Mouse (Mus musculus): Measurements from ENCODE around the gene Entpd8. TPM values are rescaled to one million over a fixed set of nuclear protein-coding genes. Genes with fewer than 3 reads are reported as not detected.

Entpd8 gene
- polyA plus RNA-seq, 1 experiment from 2014 or later = not detected

DNA sequence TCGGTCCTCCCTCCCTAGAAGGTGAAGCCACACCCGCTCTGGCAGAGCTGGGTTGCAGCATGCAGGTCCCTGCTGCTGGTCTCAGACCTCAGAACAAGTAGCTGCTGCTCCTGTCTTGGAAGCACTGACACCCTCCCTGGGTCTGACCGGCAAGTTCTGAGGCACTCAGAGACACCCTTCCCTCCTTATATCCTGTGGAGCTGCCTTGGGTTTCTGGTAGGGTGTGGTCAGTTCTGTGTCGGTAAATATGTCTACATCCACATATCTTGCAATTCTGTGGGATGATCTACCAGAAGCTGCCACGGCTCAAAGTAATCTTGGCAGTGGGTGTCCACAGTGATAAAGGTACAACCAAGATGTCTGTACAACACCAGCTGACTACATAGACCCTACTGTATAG lies 43.4 kb downstream of the Entpd8 start:
- H3K27me3 ChIP-seq (ENCODE audit: insufficient read depth, low read length) = no peaks in the 10 kb centered on the region
- H3K9me3 ChIP-seq (ENCODE audit: low read depth, low read length) = no peaks in the 10 kb centered on the region
- 70% methylated on average over 5 of the region's 5 CpGs for WGBS
- no peak overlapping the region for H3K4me2 ChIP-seq
- no peaks in the 10 kb centered on the region for H3K36me3 ChIP-seq (ENCODE audit: insufficient read depth)
- peaks cover 3% of the 10 kb centered on the region; the same call in 1 of the 2 replicates for H3K4me1 ChIP-seq (ENCODE audit: insufficient read depth)
- H3K9ac ChIP-seq = no peak overlapping the region
- no peak for TF ChIP-seq CTCF (IDR thresholded peaks at IDR 0.05; ENCODE audit: low read depth)
- H3K4me3 ChIP-seq (ENCODE audit: low read depth, low read length) = no peak overlapping the region
- DNase-seq = no peak
- ATAC-seq (ENCODE audit: insufficient read depth) = no peak
- no peak overlapping the region for H3K27ac ChIP-seq (ENCODE audit: low read depth)

DNA sequence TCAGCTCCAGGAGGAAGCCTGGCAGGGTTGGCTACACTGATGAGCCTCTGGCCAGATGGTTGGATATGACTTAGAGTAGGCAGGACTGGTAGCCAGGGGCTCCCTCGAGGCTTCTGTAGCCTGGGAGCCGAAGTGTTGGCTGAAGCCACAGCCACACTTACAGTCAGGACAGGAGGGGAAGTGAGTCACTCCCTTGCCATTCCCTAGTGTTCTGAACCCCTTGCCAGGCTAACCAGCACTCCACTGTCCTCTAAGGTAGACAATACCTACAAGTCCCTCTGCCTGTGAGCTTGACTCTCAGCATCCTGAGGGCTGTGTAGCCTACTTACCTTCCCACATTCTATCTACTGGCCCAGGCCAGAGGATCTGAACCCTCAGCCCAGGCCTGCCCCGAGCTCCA lies 44.3 kb downstream of the Entpd8 start:
- TF ChIP-seq CTCF (IDR thresholded peaks at IDR 0.05; ENCODE audit: low read depth) = no peak

DNA sequence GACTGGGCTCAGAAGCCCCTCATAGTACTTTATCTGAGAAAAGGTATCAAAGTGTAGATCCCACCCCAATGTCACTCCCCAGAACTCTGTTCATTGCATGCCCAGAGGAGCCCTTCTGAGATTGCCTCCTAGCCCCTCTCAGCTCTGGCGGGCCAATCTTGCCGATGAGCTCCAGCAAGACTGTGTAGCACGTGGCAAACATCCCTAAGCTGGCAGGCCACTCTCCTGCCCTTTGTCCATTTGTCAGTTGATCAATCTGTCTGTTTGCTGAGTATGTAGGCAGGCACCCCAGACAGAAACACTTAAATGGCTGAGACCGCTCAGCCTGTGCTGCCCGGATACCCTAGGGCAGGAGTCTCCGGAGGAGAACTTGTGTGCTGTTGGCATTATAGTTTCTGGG lies 45.0 kb downstream of the Entpd8 start:
- H3K36me3 ChIP-seq (ENCODE audit: insufficient read depth) = no peaks in the 10 kb centered on the region
- 89% methylated on average over 6 of the region's 6 CpGs for WGBS
- no peak for ATAC-seq (ENCODE audit: insufficient read depth)
- H3K27ac ChIP-seq (ENCODE audit: low read depth) = peak overlapping the region; percentile 89
- no peak overlapping the region for H3K4me3 ChIP-seq (ENCODE audit: low read depth, low read length)
- no peak overlapping the region for H3K9ac ChIP-seq
- no peak overlapping the region for H3K4me2 ChIP-seq
- no peaks in the 10 kb centered on the region for H3K27me3 ChIP-seq (ENCODE audit: insufficient read depth, low read length)
- no peak for DNase-seq
- no peaks in the 10 kb centered on the region for H3K9me3 ChIP-seq (ENCODE audit: low read depth, low read length)
- no peak for TF ChIP-seq CTCF (IDR thresholded peaks at IDR 0.05; ENCODE audit: low read depth)
- peaks cover 3% of the 10 kb centered on the region; the same call in 1 of the 2 replicates for H3K4me1 ChIP-seq (ENCODE audit: insufficient read depth)

More for the DNA sequence above, 44.3 kb downstream of the Entpd8 start:
- Histone ChIP-seq H3K4me3 (ENCODE audit: low read depth, low read length) (no peak overlapping the region), H3K4me2 (no peak overlapping the region), H3K9ac (no peak overlapping the region), H3K27me3 (ENCODE audit: insufficient read depth, low read length) (no peaks in the 10 kb centered on the region), H3K4me1 (ENCODE audit: insufficient read depth) (peaks cover 3% of the 10 kb centered on the region; the same call in 1 of the 2 replicates), H3K27ac (ENCODE audit: low read depth) (no peak overlapping the region), H3K36me3 (ENCODE audit: insufficient read depth) (no peaks in the 10 kb centered on the region), H3K9me3 (ENCODE audit: low read depth, low read length) (no peaks in the 10 kb centered on the region)
- no peak for DNase-seq
- ATAC-seq (ENCODE audit: insufficient read depth) = no peak
- 37% methylated on average over 3 of the region's 3 CpGs for WGBS

DNA sequence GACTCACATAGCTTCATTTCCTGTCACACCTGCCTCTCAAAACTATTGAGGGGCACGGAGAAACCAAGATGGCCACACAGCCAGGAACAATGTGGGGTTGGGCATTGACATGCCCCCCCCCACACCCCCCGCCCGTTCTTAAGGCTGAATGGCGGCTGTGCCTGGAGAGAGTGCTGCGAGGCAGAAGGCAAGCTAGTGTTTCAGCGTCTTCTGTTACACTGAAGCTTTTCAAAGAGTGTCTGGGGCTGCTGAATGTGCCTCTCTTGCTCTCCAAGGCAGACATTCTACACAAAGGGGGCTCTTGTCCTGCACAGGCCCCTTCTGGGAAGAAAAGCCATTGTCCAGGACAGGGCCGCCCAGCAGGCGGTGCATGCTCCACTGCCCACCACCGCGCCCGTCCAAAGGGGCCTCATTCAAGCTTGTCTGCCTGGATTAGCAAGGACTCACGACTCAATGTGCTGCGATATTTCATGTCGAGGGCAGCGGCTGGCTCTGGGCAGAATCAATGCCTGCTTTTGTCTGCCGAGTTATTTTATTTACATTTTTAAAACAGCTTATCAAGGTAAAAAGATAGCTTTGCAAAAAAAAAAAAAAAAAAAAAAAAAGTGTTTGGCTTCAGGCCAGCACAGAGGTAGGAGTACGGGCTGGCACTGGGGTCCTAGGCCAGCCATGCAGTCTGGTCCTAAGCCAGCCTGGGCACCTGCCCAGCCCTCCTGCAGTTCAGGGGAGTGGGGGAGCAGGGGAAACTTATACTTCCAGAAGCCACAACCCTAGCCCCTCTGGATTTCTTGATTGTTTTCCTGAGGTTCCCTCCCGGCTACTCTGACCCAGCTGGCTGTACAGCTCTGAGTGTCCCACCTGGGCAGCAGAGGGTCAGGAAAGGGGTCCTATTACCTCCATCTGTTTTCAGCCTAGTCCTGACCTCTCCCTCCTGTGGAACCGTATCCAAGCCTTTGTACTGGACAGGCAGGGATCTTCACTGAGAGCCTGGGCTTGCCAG lies 46.2 kb downstream of the Entpd8 start:
- ATAC-seq (ENCODE audit: insufficient read depth) (peak; percentile 69; the same call in 1 of the 2 replicates), DNase-seq (peak; percentile 56)
- TF ChIP-seq CTCF (IDR thresholded peaks at IDR 0.05; ENCODE audit: low read depth) = peak; percentile 19; the same call in 1 of the 2 replicates
- Histone ChIP-seq H3K27ac (ENCODE audit: low read depth) (peak overlapping the region; percentile 89), H3K4me1 (ENCODE audit: insufficient read depth) (peaks cover 3% of the 10 kb centered on the region; the same call in 1 of the 2 replicates), H3K4me2 (no peak overlapping the region), H3K36me3 (ENCODE audit: insufficient read depth) (no peaks in the 10 kb centered on the region), H3K27me3 (ENCODE audit: insufficient read depth, low read length) (no peaks in the 10 kb centered on the region), H3K9me3 (ENCODE audit: low read depth, low read length) (no peaks in the 10 kb centered on the region), H3K9ac (no peak overlapping the region), H3K4me3 (ENCODE audit: low read depth, low read length) (no peak overlapping the region)
- WGBS = 38% methylated on average over 19 of the region's 19 CpGs

DNA sequence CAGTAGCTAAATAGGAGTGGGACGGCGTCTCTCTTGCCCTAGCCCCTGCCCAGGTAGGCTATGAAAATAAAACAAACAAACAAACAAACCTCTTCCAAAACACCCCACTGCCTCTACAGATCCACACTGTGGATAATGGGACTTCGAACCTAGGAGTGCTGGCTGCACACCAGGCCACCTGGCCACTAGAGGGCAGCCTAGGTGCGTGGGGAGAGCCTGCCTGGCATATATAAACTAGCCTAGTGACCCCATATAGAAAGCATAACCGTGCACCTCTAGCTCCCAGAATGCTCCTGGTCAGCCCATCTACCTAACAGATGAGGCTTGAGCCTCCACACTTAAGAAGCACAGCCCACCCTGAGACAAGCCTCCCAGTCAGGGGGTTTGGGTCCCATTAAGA lies 47.1 kb downstream of the Entpd8 start:
- peaks cover 3% of the 10 kb centered on the region; the same call in 1 of the 2 replicates for H3K4me1 ChIP-seq (ENCODE audit: insufficient read depth)
- H3K27me3 ChIP-seq (ENCODE audit: insufficient read depth, low read length) = no peaks in the 10 kb centered on the region
- DNase-seq (peak; percentile 79), ATAC-seq (ENCODE audit: insufficient read depth) (peak; percentile 43; the same call in 1 of the 2 replicates)
- WGBS = 36% methylated on average over 5 of the region's 5 CpGs
- peak overlapping the region; percentile 79; the same call in 1 of the 2 replicates for H3K27ac ChIP-seq (ENCODE audit: low read depth)
- no peaks in the 10 kb centered on the region for H3K9me3 ChIP-seq (ENCODE audit: low read depth, low read length)
- TF ChIP-seq CTCF (IDR thresholded peaks at IDR 0.05; ENCODE audit: low read depth) = peak; percentile 84
- no peak overlapping the region for H3K4me3 ChIP-seq (ENCODE audit: low read depth, low read length)
- H3K4me2 ChIP-seq = no peak overlapping the region
- no peaks in the 10 kb centered on the region for H3K36me3 ChIP-seq (ENCODE audit: insufficient read depth)
- no peak overlapping the region for H3K9ac ChIP-seq

DNA sequence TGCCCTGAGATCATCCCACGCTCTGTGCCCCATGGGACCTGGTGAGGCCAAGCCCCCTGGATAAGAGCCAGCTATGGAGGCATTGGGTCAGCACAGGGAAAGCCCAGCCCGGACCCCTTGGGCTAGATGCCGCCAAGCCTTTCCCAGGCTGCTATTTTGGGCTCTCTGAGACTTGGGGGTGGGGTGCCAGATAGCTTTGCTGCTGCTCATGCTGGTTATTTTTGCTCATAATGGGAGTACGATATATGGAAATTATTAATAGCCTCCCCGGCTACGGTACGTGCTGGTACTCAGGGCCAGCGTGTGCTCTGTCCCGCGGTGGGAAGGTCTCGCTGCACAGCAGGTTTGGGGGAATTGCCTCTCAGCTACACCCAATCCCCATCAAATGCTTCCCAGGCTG lies 48.0 kb downstream of the Entpd8 start:
- WGBS = 67% methylated on average over 11 of the region's 11 CpGs
- no peak overlapping the region for H3K9ac ChIP-seq
- 0 out of 2 replicates have a peak, but pooled peaks have one; percentile 12 for ATAC-seq (ENCODE audit: insufficient read depth)
- peaks cover 3% of the 10 kb centered on the region; the same call in 1 of the 2 replicates for H3K4me1 ChIP-seq (ENCODE audit: insufficient read depth)
- peak overlapping the region; percentile 67; the same call in 1 of the 2 replicates for H3K27ac ChIP-seq (ENCODE audit: low read depth)
- no peak overlapping the region for H3K4me3 ChIP-seq (ENCODE audit: low read depth, low read length)
- peak; percentile 30 for DNase-seq
- no peak for TF ChIP-seq CTCF (IDR thresholded peaks at IDR 0.05; ENCODE audit: low read depth)
- H3K36me3 ChIP-seq (ENCODE audit: insufficient read depth) = no peaks in the 10 kb centered on the region
- no peaks in the 10 kb centered on the region for H3K9me3 ChIP-seq (ENCODE audit: low read depth, low read length)
- H3K4me2 ChIP-seq = no peak overlapping the region
- no peaks in the 10 kb centered on the region for H3K27me3 ChIP-seq (ENCODE audit: insufficient read depth, low read length)

DNA sequence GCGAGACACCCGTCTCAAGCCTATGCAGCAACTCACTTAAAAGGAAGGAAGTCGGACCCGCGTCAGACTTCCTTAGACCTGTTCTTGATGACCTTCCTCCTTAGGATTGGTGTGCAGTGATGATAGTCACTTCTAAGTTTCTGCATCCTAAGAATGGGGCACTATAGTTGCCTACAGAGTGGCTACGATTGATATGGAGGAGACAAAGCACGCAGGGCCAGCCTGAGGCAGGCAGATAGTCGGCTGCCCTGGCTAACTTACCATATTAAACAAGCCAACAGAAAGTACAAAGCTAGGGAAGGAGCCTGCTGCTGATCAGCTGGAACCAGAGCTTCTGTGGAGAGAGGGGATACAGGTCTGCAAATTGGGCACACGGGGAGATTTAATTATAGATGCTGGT lies 51.5 kb downstream of the Entpd8 start:
- Histone ChIP-seq H3K9me3 (ENCODE audit: low read depth, low read length) (no peaks in the 10 kb centered on the region), H3K4me3 (ENCODE audit: low read depth, low read length) (no peak overlapping the region), H3K36me3 (ENCODE audit: insufficient read depth) (no peaks in the 10 kb centered on the region), H3K27ac (ENCODE audit: low read depth) (no peak overlapping the region), H3K4me1 (ENCODE audit: insufficient read depth) (no peaks in the 10 kb centered on the region), H3K4me2 (no peak overlapping the region), H3K9ac (no peak overlapping the region), H3K27me3 (ENCODE audit: insufficient read depth, low read length) (no peaks in the 10 kb centered on the region)
- ATAC-seq (ENCODE audit: insufficient read depth) (no peak), DNase-seq (no peak)
- no peak for TF ChIP-seq CTCF (IDR thresholded peaks at IDR 0.05; ENCODE audit: low read depth)
- WGBS = 74% methylated on average over 9 of the region's 9 CpGs

Small RNAs within 50 kb of the gene (microRNA-seq; reads per million reads assigned to microRNA genes)
- not detected for gene Gm24328 (ENCODE audit: borderline number of aligned reads)
- not detected for gene Mir7664 (ENCODE audit: borderline number of aligned reads)

Other genes starting within 250 kb of the Entpd8 start
- 89.2 and 94.5 TPM in 2 replicates for gene Ehmt1, start 160.7 kb upstream of the Entpd8 start, polyA plus RNA-seq (2014; fragmentation: Nextera tagmentation; extraction: Ambion mirVana)
- 76.4 and 79.2 TPM in 2 replicates for gene Arrdc1, start 145.1 kb upstream of the Entpd8 start, polyA plus RNA-seq (2014; fragmentation: Nextera tagmentation; extraction: Ambion mirVana)
- gene Zmynd19, start 130.5 kb upstream of the Entpd8 start, polyA plus RNA-seq (2014; fragmentation: Nextera tagmentation; extraction: Ambion mirVana) = 20.8 and 23.3 TPM in 2 replicates
- 26.4 and 29.3 TPM in 2 replicates for gene Dph7, start 117.9 kb upstream of the Entpd8 start, polyA plus RNA-seq (2014; fragmentation: Nextera tagmentation; extraction: Ambion mirVana)
- gene Mrpl41, start 105.2 kb upstream of the Entpd8 start, polyA plus RNA-seq (2014; fragmentation: Nextera tagmentation; extraction: Ambion mirVana) = 106 and 115 TPM in 2 replicates
- 6.6 and 6.7 TPM in 2 replicates for gene Pnpla7, start 104.3 kb upstream of the Entpd8 start, polyA plus RNA-seq (2014; fragmentation: Nextera tagmentation; extraction: Ambion mirVana)
- gene Nsmf, start 25.9 kb upstream of the Entpd8 start, polyA plus RNA-seq (2014; fragmentation: Nextera tagmentation; extraction: Ambion mirVana) = 59.9 and 67.8 TPM in 2 replicates
- gene Noxa1, start 14.8 kb downstream of the Entpd8 start, polyA plus RNA-seq (2014; fragmentation: Nextera tagmentation; extraction: Ambion mirVana) = 0.41 and 0.68 TPM in 2 replicates
- gene Nrarp, start 100.5 kb downstream of the Entpd8 start, polyA plus RNA-seq (2014; fragmentation: Nextera tagmentation; extraction: Ambion mirVana) = 13.7 and 14.9 TPM in 2 replicates
- 7.5 and 8.2 TPM in 2 replicates for gene Tor4a, start 116.6 kb downstream of the Entpd8 start, polyA plus RNA-seq (2014; fragmentation: Nextera tagmentation; extraction: Ambion mirVana)
- gene Nelfb, start 131.2 kb downstream of the Entpd8 start, polyA plus RNA-seq (2014; fragmentation: Nextera tagmentation; extraction: Ambion mirVana) = 96.6 and 108 TPM in 2 replicates
- gene Stpg3, start 134.3 kb downstream of the Entpd8 start, polyA plus RNA-seq (2014; fragmentation: Nextera tagmentation; extraction: Ambion mirVana) = not detected in 2 replicates
- gene Fam166a, start 138.4 kb downstream of the Entpd8 start, polyA plus RNA-seq (2014; fragmentation: Nextera tagmentation; extraction: Ambion mirVana) = 0.47 TPM in 1 of 2 replicates, not detected in the other
- gene Tubb4b, start 144.4 kb downstream of the Entpd8 start, polyA plus RNA-seq (2014; fragmentation: Nextera tagmentation; extraction: Ambion mirVana) = 593 and 610 TPM in 2 replicates
- gene Slc34a3, start 154.1 kb downstream of the Entpd8 start, polyA plus RNA-seq (2014; fragmentation: Nextera tagmentation; extraction: Ambion mirVana) = not detected in 2 replicates
- not detected in 2 replicates for gene Rnf224, start 156.5 kb downstream of the Entpd8 start, polyA plus RNA-seq (2014; fragmentation: Nextera tagmentation; extraction: Ambion mirVana)
- 7.7 and 9.9 TPM in 2 replicates for gene Rnf208, start 162.0 kb downstream of the Entpd8 start, polyA plus RNA-seq (2014; fragmentation: Nextera tagmentation; extraction: Ambion mirVana)
- not detected in 2 replicates for gene Cysrt1, start 162.1 kb downstream of the Entpd8 start, polyA plus RNA-seq (2014; fragmentation: Nextera tagmentation; extraction: Ambion mirVana)
- gene AL732309.1, start 166.6 kb downstream of the Entpd8 start, polyA plus RNA-seq (2014; fragmentation: Nextera tagmentation; extraction: Ambion mirVana) = 3.5 and 3.6 TPM in 2 replicates
- gene Tmem203, start 175.1 kb downstream of the Entpd8 start, polyA plus RNA-seq (2014; fragmentation: Nextera tagmentation; extraction: Ambion mirVana) = 14.5 and 16.4 TPM in 2 replicates
- gene Tprn, start 182.3 kb downstream of the Entpd8 start, polyA plus RNA-seq (2014; fragmentation: Nextera tagmentation; extraction: Ambion mirVana) = 4.7 and 5.0 TPM in 2 replicates
- 217 and 229 TPM in 2 replicates for gene Ssna1, start 192.1 kb downstream of the Entpd8 start, polyA plus RNA-seq (2014; fragmentation: Nextera tagmentation; extraction: Ambion mirVana)
- gene Anapc2, start 192.2 kb downstream of the Entpd8 start, polyA plus RNA-seq (2014; fragmentation: Nextera tagmentation; extraction: Ambion mirVana) = 109 and 119 TPM in 2 replicates
- gene Tmem210, start 207.8 kb downstream of the Entpd8 start, polyA plus RNA-seq (2014; fragmentation: Nextera tagmentation; extraction: Ambion mirVana) = not detected in 2 replicates
- gene Lrrc26, start 209.6 kb downstream of the Entpd8 start, polyA plus RNA-seq (2014; fragmentation: Nextera tagmentation; extraction: Ambion mirVana) = 0.46 and 0.89 TPM in 2 replicates
- gene Grin1, start 238.9 kb downstream of the Entpd8 start, polyA plus RNA-seq (2014; fragmentation: Nextera tagmentation; extraction: Ambion mirVana) = 0.78 and 0.84 TPM in 2 replicates

Data from lung, embryonic 14.5 days (tissue).